Mouse (Mus musculus) neural tube, embryonic 12.5 days (tissue): Measurements from ENCODE around the gene Msi2. TPM values are rescaled to one million over a fixed set of nuclear protein-coding genes. Genes with fewer than 3 reads are reported as not detected.

Experiments
- ATAC-seq: fragments of 200-750 bp; cut with Nextera tagmentation; 2 replicates; pipeline ENCODE4 v1.8.0; 2017; ENCODE audit warnings: low read depth, mild to moderate bottlenecking, moderate TSS enrichment, moderate library complexity; ENCODE audit not compliant: low FRiP score
- H3K27ac ChIP-seq: fragments of 300-500 bp; sonication (generic); 2 replicates; pipeline ENCODE4 v1.5.1; 2016
- H3K27me3 ChIP-seq: fragments of 300-500 bp; sonication (generic); replicated peaks from 2 replicates; pipeline ENCODE4 v1.6.1; 2016; ENCODE audit warnings: mild to moderate bottlenecking
- H3K36me3 ChIP-seq: fragments of 300-500 bp; sonication (generic); 2 replicates; pipeline ENCODE4 v1.6.1; 2016; ENCODE audit warnings: mild to moderate bottlenecking
- H3K4me1 ChIP-seq: fragments of 300-500 bp; sonication (generic); 2 replicates; pipeline ENCODE4 v1.6.1; 2016
- H3K4me2 ChIP-seq: fragments of 300-500 bp; sonication (generic); replicated peaks from 2 replicates; pipeline ENCODE4 v1.6.1; 2016; ENCODE audit warnings: mild to moderate bottlenecking
- H3K4me3 ChIP-seq: fragments of 300-500 bp; sonication (generic); 2 replicates; pipeline ENCODE4 v1.5.1; 2016
- H3K9ac ChIP-seq: fragments of 300-500 bp; sonication (generic); 2 replicates; pipeline ENCODE4 v1.6.1; 2016; ENCODE audit warnings: mild to moderate bottlenecking
- H3K9me3 ChIP-seq: fragments of 300-500 bp; sonication (generic); 2 replicates; pipeline ENCODE4 v1.6.1; 2016; ENCODE audit warnings: mild to moderate bottlenecking
- WGBS: fragments of 180-500 bp; shearing (Covaris S2); methylation state at CpG from one replicate; pipeline ENCODE4 v1.1.7; 2016; 5-methylcytosine and 5-hydroxymethylcytosine counted together
- polyA plus RNA-seq: library from polyadenylated mRNA; unstranded; fragments of >200 nt; fragmentation: Nextera tagmentation; extraction: Ambion mirVana; gene quantifications from 2 replicates; pipeline ENCODE4 v1.2.1, GENCODE M21; 2016

Gene Msi2
- polyA plus RNA-seq, 1 experiment from 2014 or later, result 27.9 TPM

DNA sequence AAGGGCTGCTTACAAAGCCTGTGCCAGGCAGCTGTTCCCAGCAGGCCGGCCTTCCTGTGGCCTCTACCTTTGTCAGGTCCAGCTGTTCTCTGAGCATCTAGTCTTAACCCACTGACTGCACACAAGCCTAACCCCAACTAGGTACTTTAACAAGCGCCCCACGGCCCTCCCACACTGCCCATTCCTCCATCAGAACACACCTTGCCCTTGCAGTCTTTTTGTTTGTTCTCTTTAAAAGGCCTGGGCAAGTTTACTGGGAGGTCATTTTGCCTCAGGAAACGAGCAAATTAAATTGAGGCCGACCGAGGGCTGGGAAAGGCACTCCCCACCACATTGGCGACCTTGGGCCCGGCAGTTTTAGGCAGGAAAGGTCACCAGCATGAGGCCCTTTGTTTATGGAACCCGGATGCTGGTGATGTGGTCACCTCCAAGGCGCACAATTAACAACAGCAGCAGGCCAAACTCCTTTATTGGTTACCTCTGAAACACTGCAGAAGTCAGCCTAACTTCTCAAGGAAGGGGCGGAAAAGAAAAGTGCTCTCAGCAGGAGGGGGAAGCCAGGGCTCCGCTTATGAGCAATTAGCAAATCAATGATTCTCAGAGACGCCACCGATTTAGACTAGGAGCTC, 28.4 kb downstream of the Msi2 start:
- Histone ChIP-seq H3K36me3 (peaks cover 29% of the 10 kb centered on the region), H3K27me3 (no peaks in the 10 kb centered on the region), H3K9me3 (no peaks in the 10 kb centered on the region), H3K4me1 (peaks cover 93% of the 10 kb centered on the region), H3K4me2 (peak overlapping the region; percentile 18), H3K27ac (no peak overlapping the region), H3K9ac (no peak overlapping the region), H3K4me3 (no peak overlapping the region)
- WGBS, result 7% methylated on average over 14 of the region's 14 CpGs
- ATAC-seq, result no peak

DNA sequence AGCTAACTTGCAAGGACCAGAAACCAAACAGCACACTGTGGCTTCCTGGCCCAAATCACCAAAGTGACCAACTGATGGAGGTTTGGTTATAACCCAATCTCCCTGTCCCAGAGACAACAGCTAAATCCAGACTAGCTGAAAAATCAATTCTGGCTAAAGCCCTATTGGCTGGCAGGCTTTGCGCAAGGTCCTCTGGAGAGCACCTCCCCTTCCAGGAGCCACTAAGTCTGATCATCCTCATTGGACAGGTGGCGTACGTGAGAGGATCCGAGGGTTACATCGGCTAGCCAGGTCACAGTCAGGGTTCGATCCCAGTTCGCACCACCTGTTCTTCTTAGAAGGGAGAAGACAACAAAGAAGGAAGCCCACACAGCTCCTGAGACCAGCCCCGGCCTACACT, 29.7 kb downstream of the Msi2 start:
- Histone ChIP-seq H3K4me3 (no peak overlapping the region), H3K27ac (no peak overlapping the region), H3K9ac (no peak overlapping the region), H3K4me1 (peaks cover 91% of the 10 kb centered on the region), H3K36me3 (peaks cover 29% of the 10 kb centered on the region), H3K27me3 (no peaks in the 10 kb centered on the region), H3K4me2 (no peak overlapping the region), H3K9me3 (no peaks in the 10 kb centered on the region)
- WGBS, result 95% methylated on average over 8 of the region's 8 CpGs
- no peak for ATAC-seq

DNA sequence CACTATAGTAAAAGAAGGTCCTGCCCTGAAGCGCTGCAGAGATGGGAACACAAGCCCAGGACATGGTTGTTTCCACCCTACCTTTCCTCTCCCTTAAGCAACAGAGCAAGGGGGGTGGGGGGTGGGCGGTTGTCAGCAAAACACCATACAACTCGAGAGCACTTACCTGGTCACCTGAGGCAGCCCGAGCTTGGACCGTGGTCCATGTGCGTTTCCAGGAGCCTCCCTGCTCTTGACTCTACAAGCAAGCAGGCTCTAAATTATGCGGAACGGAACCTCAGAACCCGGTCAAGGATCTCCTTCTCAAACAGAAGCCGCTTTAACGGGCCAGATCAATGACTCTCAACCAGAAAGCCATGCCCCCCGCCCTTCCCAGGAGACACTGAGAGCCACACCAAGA, 30.6 kb downstream of the Msi2 start:
- ATAC-seq, result no peak
- no peak overlapping the region for H3K27ac ChIP-seq
- H3K36me3 ChIP-seq, result peaks cover 29% of the 10 kb centered on the region
- H3K9me3 ChIP-seq, result no peaks in the 10 kb centered on the region
- H3K4me2 ChIP-seq, result no peak overlapping the region
- no peaks in the 10 kb centered on the region for H3K27me3 ChIP-seq
- H3K9ac ChIP-seq, result no peak overlapping the region
- 82% methylated on average over 12 of the region's 12 CpGs for WGBS
- H3K4me3 ChIP-seq, result no peak overlapping the region
- peaks cover 94% of the 10 kb centered on the region for H3K4me1 ChIP-seq

DNA sequence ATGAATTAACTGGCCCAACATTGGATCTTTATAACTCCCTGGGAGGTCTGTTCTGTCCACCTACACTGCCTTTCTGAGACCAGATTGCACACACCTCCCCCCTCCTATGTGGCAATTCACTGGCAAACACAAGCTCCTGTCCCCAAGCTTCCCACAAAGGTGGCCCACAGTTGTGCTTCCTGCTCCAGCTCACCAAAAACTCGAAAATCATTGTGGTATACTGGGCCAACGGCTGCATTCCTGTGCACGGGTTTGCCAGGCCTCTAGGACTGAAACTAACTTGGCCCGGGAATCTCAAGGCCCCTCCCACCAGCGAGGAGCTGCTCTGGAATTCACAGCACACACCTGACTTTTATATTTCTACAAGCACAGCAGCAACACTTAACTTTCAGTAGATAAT, 31.3 kb downstream of the Msi2 start:
- Histone ChIP-seq H3K27me3 (no peaks in the 10 kb centered on the region), H3K27ac (no peak overlapping the region), H3K9me3 (no peaks in the 10 kb centered on the region), H3K4me1 (peaks cover 95% of the 10 kb centered on the region), H3K4me3 (no peak overlapping the region), H3K9ac (no peak overlapping the region), H3K36me3 (peaks cover 29% of the 10 kb centered on the region), H3K4me2 (no peak overlapping the region)
- ATAC-seq, result no peak
- WGBS, result 68% methylated on average over 5 of the region's 5 CpGs

DNA sequence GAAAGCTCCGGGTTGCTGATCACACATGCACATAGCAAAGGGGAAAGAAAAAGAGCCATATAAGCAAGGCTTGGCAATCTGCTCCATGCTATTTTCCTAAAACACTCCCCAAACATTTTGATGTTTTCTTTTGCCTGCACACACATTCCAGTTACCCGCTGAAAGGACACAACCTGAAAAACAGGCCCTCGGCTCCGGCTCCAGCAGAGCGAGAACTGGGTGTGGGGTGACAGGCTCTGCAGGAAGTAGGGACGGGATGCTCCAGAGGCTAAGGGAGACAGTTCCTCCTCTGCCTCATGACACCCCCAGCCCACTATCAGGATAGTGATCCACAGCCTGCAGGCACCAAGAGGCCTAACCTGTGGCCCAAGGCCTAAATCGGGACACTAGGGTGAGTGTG, 32.3 kb downstream of the Msi2 start:
- no peak overlapping the region for H3K4me2 ChIP-seq
- H3K36me3 ChIP-seq, result peaks cover 29% of the 10 kb centered on the region
- H3K4me1 ChIP-seq, result peaks cover 88% of the 10 kb centered on the region
- ATAC-seq, result no peak
- 42% methylated on average over 7 of the region's 7 CpGs for WGBS
- H3K9ac ChIP-seq, result no peak overlapping the region
- H3K27me3 ChIP-seq, result no peaks in the 10 kb centered on the region
- H3K9me3 ChIP-seq, result no peaks in the 10 kb centered on the region
- H3K27ac ChIP-seq, result no peak overlapping the region
- no peak overlapping the region for H3K4me3 ChIP-seq

DNA sequence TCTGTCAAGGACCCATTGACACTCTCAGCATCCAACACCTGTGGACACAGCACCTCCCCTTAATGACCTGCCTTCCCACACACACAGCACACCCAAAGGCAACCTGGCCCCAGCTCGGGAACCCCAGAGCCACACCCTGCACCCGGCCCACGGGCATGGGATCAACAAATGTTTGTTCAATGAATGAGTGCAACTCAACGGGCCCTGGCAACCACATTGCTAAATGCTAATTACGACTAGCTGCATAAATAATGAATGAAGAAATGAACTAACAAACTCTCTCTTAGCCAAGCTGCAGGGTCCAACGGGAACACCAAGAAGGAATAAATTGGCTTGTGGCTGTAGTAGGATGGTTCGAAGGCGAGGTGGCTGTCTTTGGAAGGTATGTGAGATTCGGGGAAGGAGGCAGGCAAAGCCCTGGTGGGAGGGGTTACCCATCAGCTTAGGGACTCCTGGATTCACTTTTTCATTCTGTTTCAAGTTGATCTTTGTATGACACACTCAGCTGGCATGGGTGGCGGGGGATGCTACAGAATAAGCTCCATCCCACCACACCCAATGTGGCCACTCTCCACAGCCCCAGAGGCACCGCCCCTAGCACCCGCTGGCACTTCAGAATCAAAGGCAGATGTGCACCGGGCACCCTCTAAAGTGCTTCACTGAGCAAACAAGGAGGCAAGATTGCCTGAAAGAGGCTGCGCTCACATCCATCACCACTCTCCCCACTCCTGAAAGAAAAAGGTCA, 35.1 kb downstream of the Msi2 start:
- no peaks in the 10 kb centered on the region for H3K9me3 ChIP-seq
- H3K4me2 ChIP-seq, result no peak overlapping the region
- 51% methylated on average over 14 of the region's 14 CpGs for WGBS
- no peak overlapping the region for H3K9ac ChIP-seq
- no peaks in the 10 kb centered on the region for H3K27me3 ChIP-seq
- H3K36me3 ChIP-seq, result peaks cover 31% of the 10 kb centered on the region
- no peak overlapping the region for H3K27ac ChIP-seq
- H3K4me1 ChIP-seq, result peaks cover 65% of the 10 kb centered on the region
- H3K4me3 ChIP-seq, result no peak overlapping the region
- ATAC-seq, result no peak

DNA sequence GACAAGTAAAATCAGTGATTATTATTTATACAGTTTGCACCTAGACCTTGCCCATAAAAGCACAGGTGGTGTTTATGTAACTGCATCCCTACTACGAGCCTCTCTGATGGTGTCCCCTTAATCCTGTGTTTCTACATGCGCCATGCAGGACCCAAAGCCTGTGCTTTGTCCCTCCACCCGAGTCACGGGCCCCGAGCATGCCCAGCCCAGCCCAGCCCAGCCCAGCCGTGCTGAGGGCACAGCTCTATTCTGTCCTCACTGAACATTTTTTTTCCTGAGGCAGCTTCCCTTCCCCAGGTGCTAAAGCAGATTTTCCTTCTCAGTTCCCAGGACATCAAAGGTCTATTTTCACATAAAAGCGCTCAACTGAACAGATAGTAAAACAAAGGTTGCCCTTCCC, 41.0 kb downstream of the Msi2 start:
- Histone ChIP-seq H3K9ac (no peak overlapping the region), H3K9me3 (no peaks in the 10 kb centered on the region), H3K4me3 (no peak overlapping the region), H3K27me3 (no peaks in the 10 kb centered on the region), H3K27ac (no peak overlapping the region), H3K4me2 (no peak overlapping the region), H3K36me3 (peaks cover 49% of the 10 kb centered on the region), H3K4me1 (peaks cover 28% of the 10 kb centered on the region)
- ATAC-seq, result no peak
- WGBS, result 78% methylated on average over 7 of the region's 7 CpGs

DNA sequence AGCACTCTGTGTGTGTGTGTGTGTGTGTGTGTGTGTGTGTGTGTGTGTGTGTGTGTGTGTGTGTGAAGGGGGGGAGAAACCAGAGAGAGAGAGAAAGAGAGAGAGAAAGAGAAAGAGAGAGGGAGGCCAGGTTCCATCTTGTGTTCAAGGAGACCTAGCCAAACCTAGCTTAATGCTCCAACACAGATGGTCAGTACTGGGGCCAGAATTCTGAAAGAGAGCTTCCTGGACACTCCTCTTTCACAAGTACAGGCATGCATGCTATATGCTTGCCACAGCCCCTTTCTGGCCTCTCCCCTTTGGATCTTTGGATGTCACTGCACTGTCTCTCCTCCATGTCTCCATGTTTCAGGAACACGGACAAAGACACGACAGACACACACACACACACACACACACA, 41.7 kb downstream of the Msi2 start:
- ATAC-seq, result no peak

DNA sequence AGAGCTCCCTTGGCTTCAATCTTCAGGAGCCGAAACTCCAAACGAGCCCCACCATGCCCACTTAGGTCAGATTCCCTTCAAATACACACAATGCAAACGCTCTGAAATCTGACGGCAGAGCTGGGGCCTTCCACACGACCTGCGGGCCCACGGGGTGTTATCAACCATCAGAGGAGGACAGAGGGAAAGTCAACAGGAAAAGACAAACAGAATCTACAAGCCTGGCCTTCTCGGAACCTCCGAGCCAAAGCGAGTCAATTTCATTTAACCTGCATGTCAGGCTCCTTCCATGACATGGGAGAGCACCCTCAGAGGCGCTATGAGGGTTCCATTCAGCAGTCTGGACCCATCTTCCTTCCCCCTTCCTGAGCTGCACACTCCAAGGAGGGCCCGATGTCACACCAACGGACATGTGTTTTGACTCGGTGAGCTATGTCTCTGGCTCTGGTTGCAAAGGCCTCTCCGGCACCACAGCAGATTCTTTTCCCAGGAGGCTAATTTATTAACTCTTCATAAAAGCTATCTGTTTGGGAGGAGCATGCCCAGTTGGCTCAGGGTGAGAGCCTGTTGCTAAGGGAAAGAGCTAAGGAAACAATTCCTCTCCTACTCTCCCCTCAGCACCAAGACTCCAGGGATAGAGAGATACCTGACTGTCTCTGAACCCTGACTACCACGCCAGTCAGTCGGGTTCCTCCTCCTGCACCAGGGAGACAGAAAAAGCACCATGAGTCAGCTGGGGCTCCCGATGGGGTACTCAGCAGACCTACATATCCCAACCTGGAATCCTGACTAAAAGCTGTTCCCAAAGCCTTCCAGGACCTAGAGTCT, 42.6 kb downstream of the Msi2 start:
- Histone ChIP-seq H3K9me3 (no peaks in the 10 kb centered on the region), H3K4me3 (no peak overlapping the region), H3K4me2 (no peak overlapping the region), H3K9ac (no peak overlapping the region), H3K27ac (no peak overlapping the region), H3K36me3 (peaks cover 60% of the 10 kb centered on the region), H3K27me3 (no peaks in the 10 kb centered on the region), H3K4me1 (peaks cover 22% of the 10 kb centered on the region)
- WGBS, result 77% methylated on average over 18 of the region's 18 CpGs
- no peak for ATAC-seq

More for the DNA sequence above, 41.7 kb downstream of the Msi2 start:
- no peak overlapping the region for H3K9ac ChIP-seq
- no peaks in the 10 kb centered on the region for H3K9me3 ChIP-seq
- no peaks in the 10 kb centered on the region for H3K27me3 ChIP-seq
- peaks cover 52% of the 10 kb centered on the region for H3K36me3 ChIP-seq
- H3K27ac ChIP-seq, result no peak overlapping the region
- no peak overlapping the region for H3K4me2 ChIP-seq
- WGBS, result 100% methylated on average over 2 of the region's 2 CpGs
- H3K4me3 ChIP-seq, result no peak overlapping the region
- peaks cover 24% of the 10 kb centered on the region for H3K4me1 ChIP-seq

DNA sequence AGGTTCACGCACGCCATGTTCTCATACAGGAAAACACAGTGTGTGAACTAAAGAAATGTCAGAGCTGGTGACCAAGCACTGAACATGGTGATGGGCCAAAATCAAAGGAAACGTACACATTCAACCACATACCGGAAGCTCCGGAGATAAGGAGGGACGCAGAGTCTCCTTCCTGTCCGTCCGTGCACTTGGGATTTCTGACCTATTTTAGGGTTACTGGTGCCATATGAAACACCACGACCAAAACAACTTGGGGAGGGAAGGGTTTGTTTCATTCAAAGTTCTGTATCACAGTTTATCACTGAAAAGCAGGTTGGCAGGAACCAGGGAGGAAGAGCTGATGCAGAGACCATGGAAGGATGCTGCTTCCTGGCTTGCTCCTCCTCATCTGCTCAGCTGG, 44.2 kb downstream of the Msi2 start:
- H3K4me1 ChIP-seq, result peaks cover 22% of the 10 kb centered on the region
- H3K9me3 ChIP-seq, result no peaks in the 10 kb centered on the region
- H3K4me2 ChIP-seq, result no peak overlapping the region
- H3K9ac ChIP-seq, result no peak overlapping the region
- 96% methylated on average over 9 of the region's 9 CpGs for WGBS
- peaks cover 72% of the 10 kb centered on the region for H3K36me3 ChIP-seq
- no peak for ATAC-seq
- no peak overlapping the region for H3K4me3 ChIP-seq
- H3K27ac ChIP-seq, result no peak overlapping the region
- H3K27me3 ChIP-seq, result no peaks in the 10 kb centered on the region

DNA sequence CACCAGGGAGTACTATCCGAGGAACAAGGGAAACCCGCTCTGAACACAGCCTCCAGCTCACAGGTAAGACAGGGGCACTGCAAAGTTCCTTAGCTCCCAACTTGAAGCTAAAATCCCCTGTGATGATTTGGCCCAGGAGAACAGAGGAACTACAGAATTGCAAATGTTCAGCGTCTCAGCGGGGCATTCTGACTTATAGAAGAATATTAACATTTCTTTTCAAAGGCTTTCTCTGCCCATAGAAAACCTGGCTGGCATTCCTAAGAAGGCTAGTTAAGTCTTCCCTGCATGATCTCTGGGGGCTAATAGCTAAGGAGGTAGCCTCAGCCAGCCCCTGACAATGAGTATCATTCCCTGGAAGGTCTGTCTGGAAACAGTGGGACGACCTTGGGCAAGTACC, 47.4 kb downstream of the Msi2 start:
- H3K27me3 ChIP-seq, result no peaks in the 10 kb centered on the region
- no peak overlapping the region for H3K4me3 ChIP-seq
- ATAC-seq, result no peak
- H3K36me3 ChIP-seq, result peaks cover 85% of the 10 kb centered on the region
- peaks cover 11% of the 10 kb centered on the region for H3K4me1 ChIP-seq
- WGBS, result 80% methylated on average over 5 of the region's 5 CpGs
- no peaks in the 10 kb centered on the region for H3K9me3 ChIP-seq
- no peak overlapping the region for H3K9ac ChIP-seq
- H3K27ac ChIP-seq, result no peak overlapping the region
- no peak overlapping the region for H3K4me2 ChIP-seq

DNA sequence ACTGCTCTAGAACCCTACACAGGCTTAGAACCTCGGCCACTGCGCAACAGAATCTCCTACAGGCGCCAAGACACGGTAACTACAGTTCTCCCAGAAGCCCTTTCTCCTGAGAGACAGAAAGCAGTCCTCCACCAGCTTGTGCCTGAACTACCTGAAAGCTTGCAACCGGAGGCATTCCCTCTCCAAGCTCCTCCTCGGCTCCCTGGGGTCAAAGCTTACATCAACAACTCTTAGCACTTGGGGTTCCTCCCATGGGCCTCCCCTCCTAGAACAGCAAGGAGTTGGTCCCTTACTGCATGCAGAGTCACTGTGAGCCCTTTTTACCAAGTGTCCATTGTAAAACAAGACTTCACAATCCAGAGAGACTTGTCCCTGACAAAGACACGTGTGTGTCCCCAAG, 49.2 kb downstream of the Msi2 start:
- 88% methylated on average over 7 of the region's 7 CpGs for WGBS

More for the DNA sequence above, 49.2 kb downstream of the Msi2 start:
- Histone ChIP-seq H3K4me3 (no peak overlapping the region), H3K9me3 (no peaks in the 10 kb centered on the region), H3K4me1 (peaks cover 10% of the 10 kb centered on the region; the same call in 1 of the 2 replicates), H3K4me2 (no peak overlapping the region), H3K27me3 (no peaks in the 10 kb centered on the region), H3K9ac (no peak overlapping the region), H3K36me3 (peaks cover 72% of the 10 kb centered on the region), H3K27ac (no peak overlapping the region)
- ATAC-seq, result no peak
